Mouse (Mus musculus): ENCODE data around the gene Gm10799. TPM values are rescaled to one million over a fixed set of nuclear protein-coding genes. Genes with fewer than 3 reads are reported as not detected.
"Not testable (repeated sequence)": the region's sequence is repeated elsewhere in the genome, so short reads cannot be mapped to it uniquely, and the experiment has no call there.

The Gm10799 gene
- polyA plus RNA-seq, 1 experiment = not detected

DNA sequence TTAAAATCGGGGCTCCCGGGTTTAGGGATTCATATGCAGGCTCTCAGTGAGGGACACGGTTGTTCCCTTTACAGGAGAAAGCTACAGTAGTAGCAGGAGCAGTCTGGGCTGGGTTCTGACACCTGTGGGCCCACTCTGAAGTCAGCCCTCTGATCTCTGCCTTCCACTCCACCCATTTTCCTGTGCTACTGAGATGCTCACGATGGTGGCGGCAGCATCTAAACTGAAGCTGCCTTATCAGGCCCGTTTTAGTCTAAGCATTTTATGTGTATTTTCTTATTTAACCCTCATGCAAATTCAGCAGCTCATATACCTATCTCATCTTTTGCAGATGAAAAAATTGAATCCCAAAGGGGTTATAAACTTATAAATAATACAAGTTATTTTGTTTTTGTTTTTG is 36.5 kb upstream of the Gm10799 start:
- no peak overlapping the region for H3K27ac ChIP-seq (ENCODE audit: insufficient read depth, low read length)
- H3K4me1 ChIP-seq (ENCODE audit: control insufficient read depth, insufficient read depth, low read length) = peaks cover 3% of the 10 kb centered on the region
- no peak for TF ChIP-seq CTCF (IDR thresholded peaks at IDR 0.05; ENCODE audit: low read depth, low read length)
- no peak overlapping the region for H3K9ac ChIP-seq (ENCODE audit: low read depth, poor library complexity, severe bottlenecking)
- no peaks in the 10 kb centered on the region for H3K9me3 ChIP-seq (replicated peaks; ENCODE audit: control insufficient read depth, insufficient read depth, low read length, poor library complexity, severe bottlenecking)
- no peak overlapping the region for H3K4me3 ChIP-seq (ENCODE audit: low read depth, low read length)
- H3K36me3 ChIP-seq (ENCODE audit: control insufficient read depth, insufficient read depth, low read length, poor library complexity, severe bottlenecking) = no peaks in the 10 kb centered on the region
- H3K27me3 ChIP-seq (ENCODE audit: control insufficient read depth, insufficient read depth, low read length, poor library complexity, severe bottlenecking) = no peaks in the 10 kb centered on the region

GRCm38 (mm10) chr2:104099946-104100345 is 31.6 kb upstream of the Gm10799 start:
- no peak overlapping the region for H3K27ac ChIP-seq (ENCODE audit: insufficient read depth, low read length)
- no peak overlapping the region for H3K9ac ChIP-seq (ENCODE audit: low read depth, poor library complexity, severe bottlenecking)
- no peaks in the 10 kb centered on the region for H3K27me3 ChIP-seq (ENCODE audit: control insufficient read depth, insufficient read depth, low read length, poor library complexity, severe bottlenecking)
- no peak overlapping the region for H3K4me3 ChIP-seq (ENCODE audit: low read depth, low read length)
- no peaks in the 10 kb centered on the region for H3K9me3 ChIP-seq (replicated peaks; ENCODE audit: control insufficient read depth, insufficient read depth, low read length, poor library complexity, severe bottlenecking)
- peaks cover 2% of the 10 kb centered on the region for H3K4me1 ChIP-seq (ENCODE audit: control insufficient read depth, insufficient read depth, low read length)
- no peaks in the 10 kb centered on the region for H3K36me3 ChIP-seq (ENCODE audit: control insufficient read depth, insufficient read depth, low read length, poor library complexity, severe bottlenecking)
- TF ChIP-seq EP300 (IDR thresholded peaks at IDR 0.05; ENCODE audit: insufficient read depth, low read depth, low read length) = no peak
- TF ChIP-seq POLR2A (IDR thresholded peaks at IDR 0.05; ENCODE audit: insufficient read depth, low read length) = no peak
- TF ChIP-seq CTCF (IDR thresholded peaks at IDR 0.05; ENCODE audit: low read depth, low read length) = no peak

DNA sequence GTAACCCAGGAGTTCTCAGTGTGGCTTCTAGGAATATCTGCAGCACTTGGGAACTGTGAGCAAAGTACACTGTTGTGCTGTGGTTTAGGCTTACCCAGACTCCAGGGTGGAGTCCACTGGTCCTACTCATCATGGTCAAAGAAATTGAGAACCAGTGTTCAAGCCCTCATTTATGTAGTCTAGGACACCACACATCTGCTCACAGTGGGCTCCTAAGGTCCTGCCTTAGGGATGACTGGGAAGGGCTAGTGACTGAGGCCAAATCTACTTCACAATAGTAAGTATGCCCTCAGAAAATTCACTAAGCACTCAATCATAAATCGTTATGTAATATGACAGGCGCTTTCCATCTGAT is 30.9 kb upstream of the Gm10799 start:
- Histone ChIP-seq H3K9me3 (replicated peaks; ENCODE audit: control insufficient read depth, insufficient read depth, low read length, poor library complexity, severe bottlenecking) (no peaks in the 10 kb centered on the region), H3K27me3 (ENCODE audit: control insufficient read depth, insufficient read depth, low read length, poor library complexity, severe bottlenecking) (no peaks in the 10 kb centered on the region), H3K4me1 (ENCODE audit: control insufficient read depth, insufficient read depth, low read length) (peaks cover 2% of the 10 kb centered on the region), H3K27ac (ENCODE audit: insufficient read depth, low read length) (peak overlapping the region; percentile 70; the same call in 1 of the 2 replicates), H3K9ac (ENCODE audit: low read depth, poor library complexity, severe bottlenecking) (no peak overlapping the region), H3K4me3 (ENCODE audit: low read depth, low read length) (no peak overlapping the region), H3K36me3 (ENCODE audit: control insufficient read depth, insufficient read depth, low read length, poor library complexity, severe bottlenecking) (no peaks in the 10 kb centered on the region)
- no peak for TF ChIP-seq POLR2A (IDR thresholded peaks at IDR 0.05; ENCODE audit: insufficient read depth, low read length)
- no peak for TF ChIP-seq CTCF (IDR thresholded peaks at IDR 0.05; ENCODE audit: low read depth, low read length)
- TF ChIP-seq EP300 (IDR thresholded peaks at IDR 0.05; ENCODE audit: insufficient read depth, low read depth, low read length) = no peak

DNA sequence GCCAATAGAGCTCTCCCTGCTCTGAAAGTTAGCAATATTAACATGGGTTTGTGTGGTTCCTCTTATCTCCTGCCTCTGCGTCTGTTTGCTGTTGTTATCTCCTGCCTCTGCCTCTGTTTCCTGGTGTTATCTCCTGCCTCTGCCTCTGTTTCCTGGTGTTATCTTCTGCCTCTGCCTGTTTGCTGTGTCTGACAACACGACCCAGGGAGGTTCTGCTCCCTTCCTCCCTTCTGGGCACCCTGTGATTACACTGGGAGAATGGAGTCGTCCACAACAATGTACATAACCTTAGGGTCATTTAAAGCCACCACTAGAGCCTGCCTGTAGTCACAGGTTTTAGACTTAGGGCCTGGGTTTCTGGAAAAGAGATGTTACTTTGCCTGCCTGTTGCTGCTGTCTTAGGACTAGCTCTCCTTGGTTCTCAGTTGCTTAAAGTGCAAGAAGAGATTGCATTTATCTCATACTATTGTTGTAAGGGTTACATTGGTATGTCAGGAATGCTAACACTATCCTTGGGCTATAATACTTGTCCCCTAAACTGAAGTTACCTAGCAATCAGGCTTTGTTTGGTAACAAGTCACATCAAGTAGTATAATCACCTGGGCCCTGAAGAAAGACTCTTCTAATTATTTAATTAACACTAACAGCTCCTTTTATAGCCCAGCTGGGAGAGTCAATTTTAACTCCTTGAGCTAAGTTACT is 30.3 kb upstream of the Gm10799 start:
- H3K36me3 ChIP-seq (ENCODE audit: control insufficient read depth, insufficient read depth, low read length, poor library complexity, severe bottlenecking) = no peaks in the 10 kb centered on the region
- no peaks in the 10 kb centered on the region for H3K9me3 ChIP-seq (replicated peaks; ENCODE audit: control insufficient read depth, insufficient read depth, low read length, poor library complexity, severe bottlenecking)
- peaks cover 2% of the 10 kb centered on the region for H3K4me1 ChIP-seq (ENCODE audit: control insufficient read depth, insufficient read depth, low read length)
- H3K27me3 ChIP-seq (ENCODE audit: control insufficient read depth, insufficient read depth, low read length, poor library complexity, severe bottlenecking) = no peaks in the 10 kb centered on the region
- H3K27ac ChIP-seq (ENCODE audit: insufficient read depth, low read length) = peak overlapping the region; percentile 70; the same call in 1 of the 2 replicates
- H3K4me3 ChIP-seq (ENCODE audit: low read depth, low read length) = no peak overlapping the region
- no peak for TF ChIP-seq POLR2A (IDR thresholded peaks at IDR 0.05; ENCODE audit: insufficient read depth, low read length)
- no peak for TF ChIP-seq EP300 (IDR thresholded peaks at IDR 0.05; ENCODE audit: insufficient read depth, low read depth, low read length)
- no peak for TF ChIP-seq CTCF (IDR thresholded peaks at IDR 0.05; ENCODE audit: low read depth, low read length)
- H3K9ac ChIP-seq (ENCODE audit: low read depth, poor library complexity, severe bottlenecking) = no peak overlapping the region

GRCm38 (mm10) chr2:104097396-104097795 is 29.0 kb upstream of the Gm10799 start:
- not testable (repeated sequence) for H3K27me3 ChIP-seq (ENCODE audit: control insufficient read depth, insufficient read depth, low read length, poor library complexity, severe bottlenecking); H3K27ac ChIP-seq (ENCODE audit: insufficient read depth, low read length); H3K4me3 ChIP-seq (ENCODE audit: low read depth, low read length); H3K36me3 ChIP-seq (ENCODE audit: control insufficient read depth, insufficient read depth, low read length, poor library complexity, severe bottlenecking); H3K9ac ChIP-seq (ENCODE audit: low read depth, poor library complexity, severe bottlenecking); H3K9me3 ChIP-seq (replicated peaks; ENCODE audit: control insufficient read depth, insufficient read depth, low read length, poor library complexity, severe bottlenecking); H3K4me1 ChIP-seq (ENCODE audit: control insufficient read depth, insufficient read depth, low read length)

GRCm38 (mm10) chr2:104096796-104097195 is 28.4 kb upstream of the Gm10799 start:
- not testable (repeated sequence) for H3K9me3 ChIP-seq (replicated peaks; ENCODE audit: control insufficient read depth, insufficient read depth, low read length, poor library complexity, severe bottlenecking); H3K27ac ChIP-seq (ENCODE audit: insufficient read depth, low read length); H3K4me3 ChIP-seq (ENCODE audit: low read depth, low read length)

More at GRCm38 (mm10) chr2:104096796-104097195, 28.4 kb upstream of the Gm10799 start:
- H3K9ac ChIP-seq (ENCODE audit: low read depth, poor library complexity, severe bottlenecking); H3K36me3 ChIP-seq (ENCODE audit: control insufficient read depth, insufficient read depth, low read length, poor library complexity, severe bottlenecking); H3K4me1 ChIP-seq (ENCODE audit: control insufficient read depth, insufficient read depth, low read length); H3K27me3 ChIP-seq (ENCODE audit: control insufficient read depth, insufficient read depth, low read length, poor library complexity, severe bottlenecking): not testable (repeated sequence)
